Mouse (Mus musculus) neural tube, embryonic 13.5 days (tissue): ENCODE measurements around the gene A130010J15Rik. TPM values are rescaled to one million over a fixed set of nuclear protein-coding genes. Genes with fewer than 3 reads are reported as not detected.

ENCODE experiments used
- ATAC-seq: fragments of 200-750 bp; cut with Nextera tagmentation; 2 replicates; pipeline ENCODE4 v1.8.0; 2017; ENCODE audit warnings: low read depth, mild to moderate bottlenecking, moderate TSS enrichment, moderate library complexity
- H3K27ac ChIP-seq: fragments of 300-500 bp; sonication (generic); replicated peaks from 2 replicates; pipeline ENCODE4 v1.5.1; 2015; ENCODE audit warnings: moderate library complexity, mild to moderate bottlenecking, inconsistent platforms
- H3K27me3 ChIP-seq: fragments of 300-500 bp; sonication (generic); 2 replicates; pipeline ENCODE4 v1.6.1; 2015; ENCODE audit warnings: mild to moderate bottlenecking, inconsistent platforms
- H3K36me3 ChIP-seq: fragments of 300-500 bp; sonication (generic); 2 replicates; pipeline ENCODE4 v1.6.1; 2015; ENCODE audit warnings: mild to moderate bottlenecking, inconsistent platforms
- H3K4me1 ChIP-seq: fragments of 300-500 bp; sonication (generic); replicated peaks from 2 replicates; pipeline ENCODE4 v1.6.1; 2015; ENCODE audit warnings: inconsistent platforms
- H3K4me2 ChIP-seq: fragments of 300-500 bp; sonication (generic); 2 replicates; pipeline ENCODE4 v1.6.1; 2015; ENCODE audit warnings: inconsistent platforms, mild to moderate bottlenecking, moderate library complexity
- H3K4me3 ChIP-seq: fragments of 300-500 bp; sonication (generic); 2 replicates; pipeline ENCODE4 v1.5.1; 2015; ENCODE audit warnings: mild to moderate bottlenecking, inconsistent platforms
- H3K9ac ChIP-seq: fragments of 300-500 bp; sonication (generic); 2 replicates; pipeline ENCODE4 v1.6.1; 2015; ENCODE audit warnings: moderate library complexity, mild to moderate bottlenecking, inconsistent platforms
- H3K9me3 ChIP-seq: fragments of 300-500 bp; sonication (generic); 2 replicates; pipeline ENCODE4 v1.6.1; 2016; ENCODE audit warnings: inconsistent platforms
- WGBS: fragments of 180-500 bp; shearing (Covaris S2); methylation state at CpG from one replicate; pipeline ENCODE4 v1.1.7; 2015; 5-methylcytosine and 5-hydroxymethylcytosine counted together
- polyA plus RNA-seq: library from polyadenylated mRNA; unstranded; fragments of >200 nt; fragmentation: Nextera tagmentation; extraction: Ambion mirVana; gene quantifications from 2 replicates; pipeline ENCODE4 v1.2.1, GENCODE M21; 2015

Gene A130010J15Rik
- polyA plus RNA-seq = 13.3 and 15.8 TPM in 2 replicates

GRCm38 (mm10) chr1:193167746-193168145, at the start of gene A130010J15Rik:
TSS of gene A130010J15Rik (plus strand) at chr1:193168046.
- Histone ChIP-seq H3K27ac (no peak within 1 kb of the TSS), H3K4me1 (peaks cover 18% of the 10 kb centered on the region), H3K4me3 (no peak within 1 kb of the TSS), H3K27me3 (no peaks in the 10 kb centered on the region), H3K36me3 (no peaks in the 10 kb centered on the region), H3K9ac (no peak within 1 kb of the TSS), H3K4me2 (no peak within 1 kb of the TSS), H3K9me3 (no peaks in the 10 kb centered on the region)
- 90% methylated on average over 3 of the region's 3 CpGs for WGBS
- ATAC-seq = no peak

GRCm38 (mm10) chr1:193122793-193123192, 45.1 kb upstream of the A130010J15Rik start:
- peaks cover 89% of the 10 kb centered on the region for H3K36me3 ChIP-seq
- H3K9me3 ChIP-seq = no peaks in the 10 kb centered on the region
- H3K27ac ChIP-seq = no peak overlapping the region
- no peaks in the 10 kb centered on the region for H3K27me3 ChIP-seq
- 94% methylated on average over 7 of the region's 7 CpGs for WGBS
- no peak for ATAC-seq
- no peak overlapping the region for H3K4me3 ChIP-seq
- H3K4me1 ChIP-seq = no peaks in the 10 kb centered on the region
- H3K9ac ChIP-seq = no peak overlapping the region
- no peak overlapping the region for H3K4me2 ChIP-seq

DNA sequence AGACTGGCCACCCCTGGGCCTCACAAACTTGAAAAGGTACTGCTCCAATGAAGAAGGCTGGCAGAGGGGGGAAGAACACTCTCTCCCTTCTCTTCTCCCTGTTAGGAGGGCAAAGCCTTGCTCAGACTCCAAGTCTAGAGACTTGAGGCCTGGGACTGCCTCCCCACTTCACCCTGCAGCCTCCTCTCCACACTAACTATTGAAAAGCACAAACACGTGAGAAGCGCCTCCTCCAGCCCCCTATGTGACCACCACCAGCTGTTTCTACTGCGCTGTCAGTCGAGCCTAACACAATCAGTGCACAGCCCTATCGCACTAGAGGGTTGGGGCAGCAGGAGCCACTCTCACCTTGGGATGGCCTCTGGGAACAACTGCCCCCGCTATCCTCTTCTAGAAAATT, 44.6 kb upstream of the A130010J15Rik start:
- Histone ChIP-seq H3K4me3 (no peak overlapping the region), H3K4me1 (0 out of 2 replicates have a peak, but pooled peaks cover 3% of the 10 kb centered on the region), H3K27ac (no peak overlapping the region), H3K9ac (no peak overlapping the region), H3K27me3 (no peaks in the 10 kb centered on the region), H3K36me3 (peaks cover 88% of the 10 kb centered on the region), H3K9me3 (no peaks in the 10 kb centered on the region), H3K4me2 (no peak overlapping the region)
- 90% methylated on average over 6 of the region's 6 CpGs for WGBS
- ATAC-seq = no peak

DNA sequence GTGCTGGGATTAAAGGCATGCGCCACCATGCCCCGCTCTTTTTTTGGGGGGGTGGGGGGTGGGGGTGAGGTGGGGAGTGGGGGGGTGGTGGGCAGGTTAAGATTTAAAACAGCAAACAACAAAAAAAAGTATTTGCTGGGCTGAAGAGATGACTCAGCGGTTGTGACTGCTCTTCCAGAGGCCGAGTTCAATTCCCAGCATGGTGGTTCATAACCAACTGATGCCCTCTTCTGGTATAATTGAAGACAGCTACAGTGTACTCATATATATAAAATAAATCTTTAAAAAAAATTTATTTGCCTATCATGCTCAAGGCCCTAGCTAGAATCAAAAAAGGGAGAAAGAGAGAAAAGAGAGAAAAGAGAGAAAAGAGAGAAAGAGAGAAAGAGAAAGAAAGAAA, 42.0 kb upstream of the A130010J15Rik start:
- Histone ChIP-seq H3K27ac (no peak overlapping the region), H3K4me1 (peaks cover 16% of the 10 kb centered on the region), H3K9ac (no peak overlapping the region), H3K9me3 (no peaks in the 10 kb centered on the region), H3K4me3 (no peak overlapping the region), H3K36me3 (peaks cover 64% of the 10 kb centered on the region), H3K27me3 (no peaks in the 10 kb centered on the region), H3K4me2 (no peak overlapping the region)
- 79% methylated on average over 4 of the region's 4 CpGs for WGBS
- ATAC-seq = no peak

DNA sequence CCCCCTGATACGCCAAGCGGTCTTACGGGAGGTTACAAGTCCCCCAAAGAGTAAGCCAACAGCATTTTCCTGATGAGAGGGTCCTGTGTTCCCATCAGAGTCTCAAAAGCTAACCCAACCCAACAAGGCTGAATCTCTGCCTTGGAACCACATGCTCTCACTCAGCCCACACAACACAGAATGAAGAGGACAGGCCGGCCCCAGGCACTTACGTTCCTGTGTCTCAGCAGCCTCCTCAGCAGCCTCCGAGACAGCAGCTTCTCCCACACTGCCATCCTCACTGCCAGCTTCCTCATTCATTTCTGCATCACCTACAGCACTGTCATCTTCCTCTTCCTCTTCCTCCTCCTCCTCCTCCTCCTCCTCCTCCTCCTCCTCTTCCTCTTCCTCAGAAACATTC, 39.8 kb upstream of the A130010J15Rik start:
- no peak overlapping the region for H3K4me2 ChIP-seq
- WGBS = 89% methylated on average over 6 of the region's 6 CpGs
- H3K9ac ChIP-seq = no peak overlapping the region
- no peak overlapping the region for H3K4me3 ChIP-seq
- ATAC-seq = no peak
- no peaks in the 10 kb centered on the region for H3K27me3 ChIP-seq
- no peak overlapping the region for H3K27ac ChIP-seq
- H3K4me1 ChIP-seq = peaks cover 19% of the 10 kb centered on the region
- H3K36me3 ChIP-seq = peaks cover 42% of the 10 kb centered on the region
- H3K9me3 ChIP-seq = no peaks in the 10 kb centered on the region

DNA sequence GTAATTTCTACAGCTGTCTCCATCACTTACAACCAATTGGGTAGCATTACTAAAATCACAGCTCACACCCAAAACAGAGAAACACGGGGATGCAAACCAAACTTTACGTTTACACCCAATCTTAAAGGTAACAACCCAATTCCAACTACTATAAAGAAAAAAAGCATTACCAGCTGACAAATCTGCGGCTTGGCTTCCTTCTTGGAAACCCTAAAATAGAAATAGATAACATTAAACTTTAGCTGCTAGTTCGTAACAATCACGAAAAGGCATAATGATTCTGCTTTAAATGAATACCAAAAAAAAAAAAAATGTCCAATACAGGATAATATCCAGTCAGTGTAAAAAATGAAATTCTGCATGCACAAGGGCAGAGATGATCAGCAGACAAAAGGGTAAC, 38.5 kb upstream of the A130010J15Rik start:
- peaks cover 29% of the 10 kb centered on the region for H3K36me3 ChIP-seq
- no peaks in the 10 kb centered on the region; the same call in 1 of the 2 replicates for H3K27me3 ChIP-seq
- H3K4me1 ChIP-seq = peaks cover 19% of the 10 kb centered on the region
- peak overlapping the region; percentile 66 for H3K4me2 ChIP-seq
- no peak for ATAC-seq
- no peak overlapping the region for H3K27ac ChIP-seq
- WGBS = 26% methylated on average over 5 of the region's 5 CpGs
- no peaks in the 10 kb centered on the region for H3K9me3 ChIP-seq
- H3K4me3 ChIP-seq = peak overlapping the region; percentile 96
- H3K9ac ChIP-seq = peak overlapping the region; percentile 86

- Histone ChIP-seq H3K36me3 (peaks cover 23% of the 10 kb centered on the region), H3K9ac (peak within 1 kb of the TSS; percentile 86), H3K4me2 (peak within 1 kb of the TSS; percentile 66), H3K4me1 (peaks cover 19% of the 10 kb centered on the region), H3K27ac (peak within 1 kb of the TSS; percentile 76), H3K9me3 (no peaks in the 10 kb centered on the region), H3K4me3 (peak within 1 kb of the TSS; percentile 96), H3K27me3 (no peaks in the 10 kb centered on the region; the same call in 1 of the 2 replicates)
- peak; percentile 96 for ATAC-seq
- under 1% methylated on average over 61 of the region's 61 CpGs for WGBS
Observed at GRCm38 (mm10) chr1:193129786-193130455, 37.9 kb upstream of the A130010J15Rik start, which contains the start of gene Diexf. TSS of gene Diexf (minus strand) at chr1:193130272.

- WGBS = 29% methylated on average over 11 of the region's 11 CpGs
- H3K4me1 ChIP-seq = peaks cover 19% of the 10 kb centered on the region
- H3K4me2 ChIP-seq = peak overlapping the region; percentile 58
- H3K36me3 ChIP-seq = peaks cover 21% of the 10 kb centered on the region
- no peaks in the 10 kb centered on the region; the same call in 1 of the 2 replicates for H3K27me3 ChIP-seq
- H3K4me3 ChIP-seq = peak overlapping the region; percentile 96
- peak; percentile 57; the same call in 1 of the 2 replicates for ATAC-seq
- H3K27ac ChIP-seq = peak overlapping the region; percentile 76
- no peaks in the 10 kb centered on the region for H3K9me3 ChIP-seq
- H3K9ac ChIP-seq = peak overlapping the region; percentile 70
Observed at GRCm38 (mm10) chr1:193130456-193130825, 37.4 kb upstream of the A130010J15Rik start.

- H3K9ac ChIP-seq = peak overlapping the region; percentile 70
- H3K4me2 ChIP-seq = peak overlapping the region; percentile 58
- peaks cover 19% of the 10 kb centered on the region for H3K4me1 ChIP-seq
- peak overlapping the region; percentile 96 for H3K4me3 ChIP-seq
- 86% methylated on average over 8 of the region's 8 CpGs for WGBS
- H3K9me3 ChIP-seq = no peaks in the 10 kb centered on the region
- peak; percentile 20; the same call in 1 of the 2 replicates for ATAC-seq
- H3K27me3 ChIP-seq = no peaks in the 10 kb centered on the region; the same call in 1 of the 2 replicates
- H3K27ac ChIP-seq = peak overlapping the region; percentile 76
- peaks cover 21% of the 10 kb centered on the region for H3K36me3 ChIP-seq
Observed at GRCm38 (mm10) chr1:193130839-193131238, 37.0 kb upstream of the A130010J15Rik start.

DNA sequence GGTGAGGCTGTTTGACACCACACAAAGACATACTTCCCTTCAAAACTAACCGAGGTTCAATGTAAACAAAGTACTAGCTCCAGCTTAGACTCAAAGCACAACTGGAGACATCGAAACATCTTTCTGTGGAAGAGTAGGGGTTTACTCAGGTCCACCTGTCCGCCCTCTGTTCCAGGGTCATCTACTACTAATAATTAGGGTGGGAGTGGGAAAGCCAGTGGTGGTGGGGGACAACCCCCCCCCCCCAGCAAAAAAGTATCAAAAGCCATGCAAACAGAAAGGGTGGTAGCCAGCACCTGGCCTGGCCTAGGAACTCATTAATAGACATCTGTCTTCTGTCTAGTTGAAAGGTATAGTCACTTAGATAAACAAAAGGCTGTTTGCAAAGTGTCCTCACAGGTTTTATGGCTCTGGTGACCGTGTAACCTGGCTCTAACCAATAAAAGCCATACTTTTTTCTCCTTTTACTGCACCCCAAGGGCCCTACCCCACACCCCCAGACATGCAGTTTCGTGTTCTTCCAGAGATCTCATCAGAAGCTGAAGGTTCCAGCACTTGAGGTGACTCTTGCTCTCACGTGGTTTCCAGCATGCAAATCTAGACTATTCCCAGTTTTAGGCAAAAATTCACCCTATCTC, 36.4 kb upstream of the A130010J15Rik start:
- ATAC-seq = no peak
- no peak overlapping the region for H3K4me3 ChIP-seq
- H3K27ac ChIP-seq = no peak overlapping the region
- H3K9me3 ChIP-seq = no peaks in the 10 kb centered on the region
- no peaks in the 10 kb centered on the region; the same call in 1 of the 2 replicates for H3K27me3 ChIP-seq
- H3K4me2 ChIP-seq = no peak overlapping the region
- H3K9ac ChIP-seq = no peak overlapping the region
- 62% methylated on average over 6 of the region's 6 CpGs for WGBS
- H3K36me3 ChIP-seq = peaks cover 18% of the 10 kb centered on the region
- peaks cover 19% of the 10 kb centered on the region for H3K4me1 ChIP-seq

DNA sequence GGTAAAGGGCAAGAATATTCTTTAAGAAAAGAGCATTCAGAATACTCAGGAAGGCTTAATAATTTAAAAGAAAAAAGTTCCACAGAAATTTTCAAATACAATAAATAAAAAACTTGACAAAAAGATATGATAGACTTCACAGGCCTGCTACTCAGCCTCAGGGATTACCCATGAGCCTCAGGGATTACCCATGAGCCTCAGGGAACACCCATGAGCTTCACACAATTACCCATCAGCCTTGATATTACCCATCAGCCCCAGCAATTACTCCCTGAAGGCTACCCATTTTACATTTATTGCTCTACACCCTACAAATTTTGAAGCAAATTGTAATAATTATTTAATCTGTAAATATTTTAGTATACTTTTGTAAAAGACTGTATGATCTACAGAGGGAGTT, 35.5 kb upstream of the A130010J15Rik start:
- Histone ChIP-seq H3K9me3 (no peaks in the 10 kb centered on the region), H3K36me3 (peaks cover 8% of the 10 kb centered on the region), H3K4me2 (no peak overlapping the region), H3K4me3 (no peak overlapping the region), H3K27ac (no peak overlapping the region), H3K4me1 (peaks cover 19% of the 10 kb centered on the region), H3K9ac (no peak overlapping the region), H3K27me3 (no peaks in the 10 kb centered on the region; the same call in 1 of the 2 replicates)
- ATAC-seq = no peak

DNA sequence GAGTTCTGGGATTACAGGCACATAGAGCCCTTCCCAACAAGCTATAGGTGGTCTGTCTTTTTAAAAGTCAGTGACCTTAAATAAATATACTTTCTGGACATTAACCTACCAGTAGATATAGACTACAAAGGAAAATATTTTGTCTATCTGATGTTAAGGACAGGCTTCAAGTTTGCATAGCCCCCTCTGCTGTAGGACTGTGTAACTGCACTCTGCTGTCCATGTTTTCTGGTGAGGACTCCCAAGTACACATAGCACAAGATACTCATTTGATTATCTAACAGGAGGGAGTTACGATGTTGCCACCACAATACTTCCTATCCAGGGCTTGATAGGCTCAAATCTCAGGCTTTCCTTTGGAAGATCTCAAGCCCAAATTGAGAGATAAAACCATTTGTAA, 34.1 kb upstream of the A130010J15Rik start:
- Histone ChIP-seq H3K4me3 (no peak overlapping the region), H3K9me3 (no peaks in the 10 kb centered on the region), H3K27ac (no peak overlapping the region), H3K36me3 (no peaks in the 10 kb centered on the region), H3K4me1 (peaks cover 14% of the 10 kb centered on the region), H3K4me2 (no peak overlapping the region), H3K9ac (no peak overlapping the region), H3K27me3 (no peaks in the 10 kb centered on the region; the same call in 1 of the 2 replicates)
- WGBS = 89% methylated on average over 1 of the region's 1 CpGs
- ATAC-seq = no peak
